Mouse (Mus musculus) thymus, postnatal 36 days (tissue): ENCODE results near the gene Gm6034.
"Not testable (repeated sequence)": the region's sequence is repeated elsewhere in the genome, so short reads cannot be mapped to it uniquely, and the experiment has no call there.

Experiments used
- DNase-seq, 2 experiments: peaks; one replicate each; pipeline ENCODE4 v3.0.0; 2022; ENCODE audit warnings: mixed read lengths in 2 of 2

The Gm6034 gene

GRCm38 (mm10) chr17:36082519-36083232 lies 39.9 kb downstream of the Gm6034 start:
- DNase-seq = not testable (repeated sequence)

GRCm38 (mm10) chr17:36083266-36083869 lies 40.6 kb downstream of the Gm6034 start:
- peak; percentile 32 to 42 for DNase-seq

- DNase-seq = peak; percentile 33 to 57
Measured at GRCm38 (mm10) chr17:36083870-36084451, 41.2 kb downstream of the Gm6034 start.

- peak; percentile 73 to 80 for DNase-seq
Measured at GRCm38 (mm10) chr17:36085976-36086375, 43.2 kb downstream of the Gm6034 start.

- DNase-seq = not testable (repeated sequence)
Measured at GRCm38 (mm10) chr17:36091933-36092332, 49.2 kb downstream of the Gm6034 start.

- DNase-seq = not testable (repeated sequence)
Measured at GRCm38 (mm10) chr17:36092520-36092919, 49.8 kb downstream of the Gm6034 start.

- DNase-seq = no peak
Measured at GRCm38 (mm10) chr17:36093936-36094335, 51.2 kb downstream of the Gm6034 start.

- not testable (repeated sequence) for DNase-seq
Measured at GRCm38 (mm10) chr17:36099603-36100002, 56.8 kb downstream of the Gm6034 start.

- DNase-seq = not testable (repeated sequence)
Measured at GRCm38 (mm10) chr17:36102091-36102490, 59.3 kb downstream of the Gm6034 start.
